Mouse (Mus musculus) neutrophil, adult 5-6 weeks (primary cell): ENCODE data around the gene Esp15. TPM values are rescaled to one million over a fixed set of nuclear protein-coding genes. Genes with fewer than 3 reads are reported as not detected.
"Not testable (repeated sequence)": the region's sequence is repeated elsewhere in the genome, so short reads cannot be mapped to it uniquely, and the experiment has no call there.

Experiments used
- ATAC-seq: fragments of 151-379, 151-347 bp; 2 replicates; pipeline ENCODE4 v1.8.0; 2017; ENCODE audit warnings: mild to moderate bottlenecking, moderate TSS enrichment; ENCODE audit not compliant: insufficient number of reproducible peaks, poor library complexity, low FRiP score, severe bottlenecking; ENCODE audit errors: extremely low read depth
- total RNA-seq: library from RNA; stranded (forward); fragments of 200-1000 nt; gene quantifications from 2 replicates; pipeline ENCODE4 v1.2.3, GENCODE M21; 2017

Esp15 gene
- total RNA-seq: not detected in 2 replicates

DNA sequence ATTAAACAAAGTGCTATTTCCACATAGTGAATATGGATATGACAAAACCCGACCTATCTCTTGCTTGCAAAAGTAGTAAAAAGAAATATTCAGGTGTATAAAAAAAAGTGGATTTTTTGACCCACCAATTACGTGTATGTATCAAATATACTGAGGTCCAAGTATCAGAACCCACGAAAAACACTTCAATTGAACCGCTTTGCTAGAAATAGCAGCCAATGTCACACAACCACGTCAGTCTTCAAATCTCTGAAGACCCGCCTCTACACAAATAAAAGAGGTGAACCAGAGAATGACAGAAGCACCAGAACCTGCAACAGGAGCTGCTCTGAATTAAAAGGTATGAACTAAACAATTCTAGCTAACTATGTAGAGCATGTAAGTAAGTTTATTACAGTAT is at the start of gene Esp15:
Gene Esp15 (plus strand): TSS at position 301 of the 400 bp plus-strand sequence.
- ATAC-seq: not testable (repeated sequence)

DNA sequence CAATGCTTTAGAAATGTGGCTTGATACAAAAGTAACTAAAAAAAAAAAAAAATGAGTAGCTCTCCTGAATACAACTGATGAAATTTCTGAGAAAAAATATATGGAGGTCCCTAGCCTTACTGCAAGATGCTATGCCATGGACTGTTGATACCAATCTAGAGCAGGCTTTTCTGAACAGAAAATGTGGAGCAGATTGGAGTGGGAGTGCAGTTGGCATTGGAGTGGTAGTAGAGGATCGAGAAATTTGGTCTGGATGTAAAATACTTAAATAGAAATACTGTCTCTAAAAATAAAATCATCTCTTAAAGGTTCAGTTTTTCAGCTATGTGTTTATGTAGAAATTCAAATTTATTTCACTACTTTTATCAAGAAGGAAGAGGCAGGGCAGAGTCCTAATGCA is 49.2 kb upstream of the Esp15 start:
- no peak for ATAC-seq

Other genes starting within 250 kb of the Esp15 start
- gene Esp18, start 234.6 kb upstream of the Esp15 start, total RNA-seq: not detected in 2 replicates
- gene Esp16, start 104.8 kb upstream of the Esp15 start, total RNA-seq: not detected in 2 replicates